Mouse (Mus musculus) testis, adult 2 months (tissue): Measurements from ENCODE around the gene Sde2.

Experiments
- CTCF ChIP-seq: fragments of 200-500 bp; IDR thresholded peaks from 2 replicates; pipeline ENCODE4 v1.5.1; 2012; ENCODE audit warnings: low read depth, mild to moderate bottlenecking, inconsistent platforms, low read length, moderate library complexity; ENCODE audit not compliant: control insufficient read depth, insufficient read depth, insufficient replicate concordance
- POLR2A ChIP-seq: fragments of 200-500 bp; IDR thresholded peaks from 2 replicates; pipeline ENCODE4 v1.6.1; 2012; ENCODE audit warnings: low read depth, mild to moderate bottlenecking, inconsistent platforms, low read length, moderate library complexity; ENCODE audit not compliant: control insufficient read depth

- no peak for TF ChIP-seq POLR2A
- no peak for TF ChIP-seq CTCF
Measured at GRCm38 (mm10) chr1:180815371-180816024, 35.4 kb upstream of the Sde2 start.
